Mouse (Mus musculus): ENCODE measurements around the gene Nprl3.
A peak's percentile ranks its signal among the peaks of the same experiment; 100 is the strongest.
"Not testable (repeated sequence)": the region's sequence is repeated elsewhere in the genome, so short reads cannot be mapped to it uniquely, and the experiment has no call there.

The Nprl3 gene

DNA sequence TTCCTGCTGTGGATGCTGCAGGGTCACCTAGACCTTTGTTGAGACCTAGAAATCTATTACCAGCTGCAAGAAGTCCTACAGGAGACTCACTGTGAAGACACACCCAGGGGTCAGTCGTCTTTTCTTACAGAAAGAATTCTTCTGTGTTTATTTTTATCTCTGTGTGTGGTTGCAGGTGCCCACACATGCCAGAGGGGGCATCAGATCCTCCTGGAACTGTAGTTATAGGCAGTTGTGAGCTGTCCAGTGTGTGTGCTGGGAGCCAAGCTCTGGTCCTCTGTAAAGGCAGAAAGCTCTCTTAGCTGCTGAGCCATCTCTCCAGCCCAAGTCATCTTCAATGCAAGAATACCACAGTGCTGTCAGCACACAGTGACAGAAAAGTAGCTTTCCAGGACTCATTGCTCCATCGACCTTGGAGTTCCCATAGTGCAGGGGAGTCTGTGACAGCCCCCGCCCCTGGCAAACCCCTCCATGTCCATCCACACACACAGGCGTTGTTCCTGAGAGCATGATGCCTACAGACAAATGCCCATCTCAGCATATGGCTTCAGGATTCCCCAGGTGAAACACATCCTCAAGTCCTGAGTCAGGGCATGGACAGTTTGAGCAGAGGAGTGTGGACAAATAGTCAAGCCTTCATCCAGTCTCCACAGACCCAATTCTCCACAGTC lies 44.1 kb downstream of the Nprl3 start:
- no peak for DNase-seq

DNA sequence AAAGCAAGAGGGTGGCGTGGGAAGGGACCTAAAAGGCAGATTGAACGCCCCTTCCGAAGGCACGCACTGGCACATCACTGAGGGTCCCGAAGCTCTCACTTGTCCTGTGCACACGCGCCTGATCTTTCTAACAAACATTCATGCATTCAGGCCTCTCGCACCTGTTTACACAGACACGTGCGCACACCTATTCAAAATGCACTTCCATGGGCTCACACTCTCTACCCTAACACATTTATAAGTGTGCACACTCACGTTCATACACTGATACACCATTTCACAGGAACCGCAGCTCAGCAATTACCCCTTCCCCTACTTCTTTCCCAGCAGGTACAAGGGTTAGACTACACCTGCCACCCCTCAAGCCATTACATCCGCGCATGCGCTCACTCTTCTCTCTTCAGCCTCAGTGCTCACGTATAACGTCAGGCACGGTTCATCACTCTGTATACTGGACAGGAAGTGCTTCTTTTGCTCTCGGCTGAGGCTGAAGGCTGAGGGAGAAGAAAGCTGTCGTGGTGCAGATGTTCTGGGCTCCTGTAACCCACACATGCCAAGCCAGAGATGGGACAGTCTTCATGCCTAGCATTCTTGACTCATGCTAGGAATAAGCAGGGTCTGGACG lies 44.8 kb downstream of the Nprl3 start:
- peak; percentile 78 for DNase-seq

DNA sequence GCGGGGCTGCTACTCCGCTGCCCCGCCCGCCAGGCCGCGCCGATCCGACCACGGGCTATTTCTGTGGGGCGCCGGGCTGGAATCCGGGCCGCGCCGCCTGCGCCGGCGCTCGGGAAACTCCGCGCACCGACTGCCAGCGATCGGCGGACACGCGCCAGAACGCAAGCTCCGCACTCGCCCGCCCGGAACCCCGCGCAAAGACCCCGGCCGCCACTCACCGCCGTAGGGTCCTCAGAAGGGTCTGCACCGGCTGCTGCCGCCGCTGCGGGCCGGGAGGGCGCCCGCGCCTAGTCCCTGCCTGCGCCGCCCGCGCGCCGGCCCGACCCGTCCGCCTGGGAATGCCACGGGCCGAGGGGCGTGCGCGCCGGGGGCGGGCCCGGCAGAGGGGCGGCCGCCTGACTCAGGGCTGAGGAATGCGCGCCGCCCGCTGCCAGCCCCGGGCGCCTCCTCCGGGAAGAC lies 45.5 kb downstream of the Nprl3 start, which contains the start of gene Rhbdf1:
TSS of gene Rhbdf1 (minus strand) at position 350 of the 459 bp plus-strand sequence.
- peak; percentile 88 for DNase-seq

DNA sequence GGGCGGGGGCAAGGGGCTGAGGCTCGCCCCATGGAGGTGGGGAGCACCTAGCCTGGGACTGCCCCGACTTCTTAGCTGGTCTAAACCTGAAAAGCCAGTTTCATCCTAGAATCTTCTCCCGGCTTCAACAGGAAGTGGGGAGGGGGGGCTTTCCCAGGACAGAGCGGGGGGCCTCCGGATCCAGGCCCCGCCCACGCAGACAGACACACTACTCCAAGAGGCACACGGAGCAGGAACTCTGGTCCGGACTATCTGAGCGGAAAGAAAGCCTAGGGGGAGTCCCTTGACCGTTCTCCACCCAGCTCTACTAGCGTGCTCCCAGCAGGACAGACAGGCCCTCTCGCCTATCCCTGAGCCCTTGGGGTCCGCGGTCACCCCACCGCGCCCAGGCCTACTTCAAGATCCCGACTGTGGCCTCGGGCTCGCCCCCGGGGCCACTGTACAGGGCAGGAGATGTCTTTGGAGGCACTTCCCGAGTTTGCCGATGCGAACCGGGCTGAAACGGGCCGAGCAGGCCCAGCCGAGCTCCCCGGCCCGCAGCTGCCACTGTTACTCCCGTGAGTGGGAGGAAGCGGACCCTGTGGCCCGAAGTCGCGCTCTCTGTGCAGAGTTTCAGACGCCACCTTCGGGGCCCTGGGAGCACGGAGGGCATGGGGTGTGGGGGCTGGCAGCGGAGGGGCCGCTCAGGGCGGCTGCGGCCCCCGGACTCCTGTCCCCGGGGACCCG lies 46.1 kb downstream of the Nprl3 start:
- peak; percentile 90 for DNase-seq

DNA sequence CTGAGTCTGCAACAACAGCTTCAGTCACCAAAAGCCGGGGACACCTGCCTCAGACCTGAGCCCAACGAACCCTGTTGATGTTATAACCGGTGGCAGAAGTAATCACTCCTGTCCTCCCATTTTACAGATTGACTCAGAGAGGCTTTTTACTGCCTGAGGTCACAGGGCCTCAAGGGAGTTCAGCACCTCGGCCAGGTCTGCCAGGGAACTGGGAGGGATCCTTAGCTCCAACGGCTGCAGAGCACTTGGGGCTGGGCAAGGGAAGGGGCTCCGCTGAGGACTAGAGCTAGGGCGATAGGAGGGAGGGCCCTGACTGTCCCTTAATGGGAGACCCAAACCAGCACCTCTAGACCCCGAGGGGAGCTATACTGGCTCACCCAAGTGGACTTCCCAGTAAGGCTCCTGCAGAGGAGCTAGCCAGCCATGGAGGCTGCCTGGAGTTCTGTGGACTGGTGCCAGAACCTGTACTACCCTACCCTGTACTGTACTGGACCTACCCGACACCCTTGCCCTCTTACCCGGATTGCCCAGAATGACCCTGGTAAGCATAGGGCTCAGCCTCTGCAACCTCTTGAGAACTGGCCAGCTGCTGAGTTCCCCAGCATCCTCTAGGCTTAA lies 46.8 kb downstream of the Nprl3 start:
- DNase-seq = no peak

DNA sequence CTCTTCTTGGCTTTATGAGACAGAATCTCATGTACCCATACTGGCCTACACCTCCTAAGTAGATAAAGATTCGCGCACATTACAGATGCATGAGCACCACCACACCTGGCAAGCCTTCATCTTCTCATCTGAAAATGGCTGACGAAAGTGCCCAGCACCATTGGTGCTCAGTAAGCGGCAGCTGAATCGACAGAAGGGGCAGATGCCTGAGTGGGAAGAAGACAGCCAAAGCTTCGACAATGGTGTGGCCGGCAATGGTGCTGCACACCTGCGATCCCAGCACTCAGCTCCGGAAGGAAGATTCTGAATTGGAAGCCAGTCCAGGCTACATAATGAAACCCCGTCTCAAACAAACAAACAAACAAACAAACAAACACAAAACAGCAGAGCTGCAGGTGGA lies 48.2 kb downstream of the Nprl3 start:
- DNase-seq = no peak

DNA sequence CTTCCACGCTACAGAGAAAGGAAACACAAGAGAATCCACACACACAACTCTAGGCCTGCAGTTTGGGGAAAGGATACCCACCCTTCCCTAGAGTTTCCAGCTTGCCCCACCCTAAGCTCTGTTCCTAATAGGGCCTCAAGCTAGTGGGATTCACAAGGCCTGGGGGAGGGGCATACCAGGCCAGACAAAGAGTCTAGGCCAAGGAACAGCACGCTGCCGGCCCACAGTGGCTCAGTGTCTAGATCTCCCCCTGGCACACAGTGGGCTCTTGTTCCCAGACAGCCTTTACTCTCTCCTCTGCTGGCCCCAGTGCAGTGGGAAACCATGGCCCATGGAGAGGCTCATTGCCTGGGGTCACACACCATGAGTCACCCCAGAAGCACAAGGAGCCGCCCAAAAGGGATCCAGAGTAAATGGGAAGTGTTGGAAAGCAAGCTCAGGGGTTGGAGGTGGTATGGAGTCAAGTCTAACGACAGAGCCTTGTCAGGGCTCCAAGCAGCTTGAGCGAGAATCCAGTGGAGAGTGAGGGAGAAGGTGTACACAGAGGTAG lies 48.9 kb downstream of the Nprl3 start:
- DNase-seq = no peak

DNA sequence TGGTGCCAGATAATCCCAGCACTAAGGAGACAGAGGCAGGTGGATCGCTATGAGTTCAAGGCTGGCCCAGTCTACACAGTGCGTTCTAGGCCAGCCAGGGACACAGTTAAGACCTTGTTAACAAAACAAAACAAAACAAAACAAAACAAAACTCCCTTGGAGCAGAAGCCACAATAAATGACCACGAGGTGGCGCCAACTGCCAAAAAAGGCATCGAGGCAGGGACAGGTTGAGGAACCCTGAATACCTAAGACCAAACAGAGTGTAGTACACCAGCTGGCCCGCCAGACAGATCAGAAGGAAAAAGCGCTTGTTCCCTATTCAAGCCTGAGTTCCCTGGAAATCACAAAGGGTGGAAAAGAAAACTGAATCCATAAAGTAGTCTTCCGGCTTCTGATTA lies 50.7 kb downstream of the Nprl3 start:
- peak; percentile 89 for DNase-seq

DNA sequence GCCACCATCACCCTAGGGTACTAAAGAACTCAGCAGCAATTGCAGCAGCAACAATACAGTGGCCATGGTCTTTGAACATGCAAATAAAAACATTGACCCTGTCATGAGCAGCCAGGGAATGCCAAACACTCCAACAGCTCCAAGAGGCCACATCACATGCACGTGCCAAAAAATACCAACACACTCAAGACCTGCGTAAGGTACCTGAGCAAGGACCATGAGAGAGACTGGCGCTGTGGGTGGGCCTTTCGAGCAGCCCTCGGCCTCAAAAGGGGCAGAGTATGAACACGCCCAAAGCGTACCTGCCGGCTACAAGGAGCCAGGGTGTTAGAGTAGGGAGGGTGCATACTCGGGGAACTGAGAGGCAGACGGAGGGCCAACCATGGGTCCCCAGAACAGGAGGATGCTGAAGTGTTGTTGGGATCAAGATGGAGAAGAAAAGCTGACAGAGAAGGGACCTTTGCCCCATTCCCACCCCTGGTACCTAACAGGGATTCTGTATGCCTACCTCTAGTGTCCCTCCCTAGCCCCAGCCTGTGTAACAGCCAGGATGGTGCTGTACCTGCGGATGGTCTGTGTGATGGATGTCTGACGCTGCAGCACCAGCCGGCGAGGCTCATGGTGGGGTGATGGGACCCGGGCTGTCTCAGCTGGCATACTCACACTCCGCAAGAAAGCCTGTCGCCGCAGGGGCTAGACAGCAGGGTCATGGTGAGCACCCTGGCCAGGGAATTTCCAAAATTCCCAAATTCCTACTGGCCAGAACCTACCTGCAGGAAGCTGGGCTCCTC lies 51.9 kb downstream of the Nprl3 start:
- DNase-seq = no peak

DNA sequence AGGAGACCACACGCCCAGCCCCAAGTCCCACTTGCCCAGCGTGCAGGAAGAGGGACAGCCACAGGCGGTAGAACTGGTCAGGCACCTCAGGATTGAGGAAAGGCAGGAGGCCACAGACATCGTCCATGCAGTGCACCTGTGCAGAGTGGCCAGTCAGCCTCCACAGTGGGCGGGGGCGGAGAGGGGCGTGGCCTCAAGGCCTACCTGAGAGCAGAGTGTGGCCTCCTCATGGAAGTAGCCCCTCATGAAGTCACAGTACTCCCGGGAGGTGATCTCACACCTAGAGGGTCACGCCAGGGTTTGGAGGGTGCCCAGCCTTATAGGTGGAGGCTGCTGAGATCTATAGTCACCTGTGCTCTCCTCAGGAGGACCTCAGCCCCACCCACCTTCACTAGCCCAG lies 56.9 kb downstream of the Nprl3 start:
- no peak for DNase-seq

DNA sequence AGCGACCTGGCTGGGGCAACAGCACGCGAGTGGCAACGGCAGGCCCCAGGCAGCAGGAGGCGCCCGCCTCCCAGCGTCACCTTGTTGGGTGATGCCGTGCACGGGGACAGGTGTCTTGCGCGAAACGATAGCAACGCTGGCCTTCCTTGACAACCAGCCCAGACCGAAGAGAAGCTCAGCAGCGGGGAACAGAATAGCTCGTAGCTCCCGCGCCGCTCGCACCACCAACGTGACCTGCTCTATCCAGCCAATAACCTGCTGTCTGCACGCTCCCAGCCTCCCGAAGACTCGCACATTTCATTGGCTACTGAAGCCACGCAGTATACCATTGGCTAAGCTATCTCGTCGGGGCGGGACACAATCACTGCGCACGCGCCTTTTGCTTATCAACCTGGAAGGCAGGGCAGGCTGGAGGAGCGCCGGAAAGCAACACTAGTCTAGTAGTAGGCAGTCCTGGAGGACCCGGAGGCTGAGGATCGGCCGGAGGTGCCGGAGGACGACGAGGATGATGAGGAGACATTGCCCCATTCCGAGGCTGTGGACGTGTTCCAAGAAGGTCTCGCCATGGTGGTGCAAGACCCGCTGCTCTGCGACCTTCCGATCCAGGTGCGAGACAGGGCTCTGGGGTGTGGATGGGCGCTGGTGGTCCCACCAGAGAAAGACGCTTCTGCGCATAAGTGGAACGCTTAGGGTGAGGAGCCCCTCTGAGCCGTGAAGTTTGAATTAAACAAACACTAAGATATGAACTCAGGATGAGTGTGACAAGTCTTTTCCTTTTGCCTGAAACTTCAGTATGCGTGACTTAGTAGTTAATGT lies 62.2 kb downstream of the Nprl3 start, which contains the start of gene Snrnp25:
TSS of gene Snrnp25 (plus strand) at position 358 of the 816 bp plus-strand sequence.
- peak; percentile 97 for DNase-seq

DNA sequence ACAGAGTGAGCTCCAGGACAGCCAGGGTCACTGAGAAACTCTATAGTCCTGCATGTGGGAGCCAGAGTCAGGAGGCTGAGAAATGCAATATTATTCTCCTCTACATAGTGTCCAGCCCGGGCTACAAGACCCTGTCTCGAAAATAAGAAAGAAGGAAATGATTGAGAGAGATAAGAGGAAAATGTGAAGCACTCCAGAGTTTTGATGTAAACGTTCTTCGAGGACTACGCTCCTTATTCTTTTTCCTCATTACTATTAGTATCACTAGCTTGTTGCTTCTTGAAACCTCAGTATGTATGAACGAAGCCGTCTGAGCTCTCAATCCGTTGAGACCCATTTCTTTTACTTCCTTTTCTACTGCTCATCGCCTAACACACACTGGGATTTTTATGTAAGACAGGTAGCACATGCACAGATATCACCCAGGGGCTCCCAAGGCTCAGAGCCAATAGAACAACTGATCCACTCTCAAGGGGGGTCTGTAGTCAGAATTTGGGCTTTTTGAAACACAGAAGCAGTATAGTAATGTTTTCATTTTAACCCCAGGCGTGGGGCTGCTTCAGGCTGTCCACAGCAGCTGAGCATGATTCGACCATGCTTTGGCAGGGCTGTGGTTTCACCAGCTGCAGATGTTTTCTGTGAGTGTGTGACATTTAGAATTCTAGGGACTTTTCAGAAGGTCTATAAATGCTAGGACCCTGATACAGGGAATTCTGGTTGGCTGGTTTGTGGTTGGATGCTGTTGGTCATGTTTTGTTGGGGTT lies 65.4 kb downstream of the Nprl3 start:
- no peak for DNase-seq

DNA sequence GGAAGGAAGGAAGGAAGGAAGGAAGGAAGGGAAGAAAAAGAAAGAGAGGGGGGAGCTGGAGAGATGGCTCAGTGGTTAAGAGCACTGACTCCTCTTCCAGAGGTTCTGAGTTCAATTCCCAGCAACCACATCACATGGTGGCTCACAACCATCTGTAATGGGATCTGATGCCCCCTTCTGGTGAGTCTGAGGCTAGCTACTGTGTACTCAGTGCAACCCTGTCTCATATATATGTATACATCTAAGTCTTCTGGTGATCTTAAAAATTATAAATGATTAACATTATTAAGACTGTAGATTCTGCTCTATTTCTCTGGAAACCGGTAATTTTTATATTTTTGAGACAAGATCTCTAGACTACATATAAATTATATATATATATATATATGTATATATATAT lies 66.5 kb downstream of the Nprl3 start:
- not testable (repeated sequence) for DNase-seq

DNA sequence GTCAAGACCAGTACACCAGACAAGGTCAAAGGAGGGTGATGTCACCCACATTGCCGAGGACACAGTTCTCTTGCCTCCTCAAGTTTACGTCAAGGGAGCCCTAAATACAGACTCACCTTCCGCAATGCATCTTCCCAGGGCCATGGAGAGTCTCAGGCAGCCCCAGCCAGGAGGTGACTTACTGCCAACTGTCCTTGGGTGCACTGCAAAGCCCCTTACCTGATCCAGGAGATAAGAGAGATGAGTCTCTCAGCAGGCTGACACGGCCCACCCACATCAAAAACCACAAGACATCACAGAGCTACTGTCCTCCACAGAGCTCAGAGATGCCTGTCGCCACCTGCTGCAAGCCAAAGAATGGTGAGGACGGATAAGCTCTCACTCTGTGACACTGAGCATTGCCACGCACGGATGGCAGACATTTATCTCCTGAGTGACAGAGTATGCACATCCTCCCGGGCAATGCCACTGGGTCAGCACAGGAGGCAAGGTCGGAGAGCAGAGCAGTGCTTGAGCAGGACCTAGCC lies 67.4 kb downstream of the Nprl3 start, which contains the start of gene Il9r:
TSS of gene Il9r (minus strand) at position 205 of the 527 bp plus-strand sequence.
- DNase-seq = no peak

DNA sequence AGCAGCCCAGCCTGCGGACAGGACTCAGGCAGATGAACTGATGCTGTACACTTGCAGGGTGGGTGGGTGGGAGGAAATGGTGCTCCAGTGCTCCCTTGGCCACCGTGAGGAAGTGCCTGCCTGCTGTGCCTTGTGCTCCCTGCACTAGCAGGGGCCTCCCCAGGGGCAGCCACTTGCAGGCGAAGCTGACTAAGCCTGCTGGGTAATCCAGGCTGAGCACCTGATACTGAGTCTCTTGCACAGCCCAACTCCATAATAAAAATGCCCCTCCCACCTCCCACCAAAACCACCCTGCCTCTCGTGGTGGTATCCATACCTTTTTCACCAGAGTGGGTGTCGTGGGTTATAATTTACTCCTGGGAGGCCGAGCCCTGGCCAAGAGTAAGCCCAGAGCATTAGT lies 68.3 kb downstream of the Nprl3 start:
- no peak for DNase-seq

DNA sequence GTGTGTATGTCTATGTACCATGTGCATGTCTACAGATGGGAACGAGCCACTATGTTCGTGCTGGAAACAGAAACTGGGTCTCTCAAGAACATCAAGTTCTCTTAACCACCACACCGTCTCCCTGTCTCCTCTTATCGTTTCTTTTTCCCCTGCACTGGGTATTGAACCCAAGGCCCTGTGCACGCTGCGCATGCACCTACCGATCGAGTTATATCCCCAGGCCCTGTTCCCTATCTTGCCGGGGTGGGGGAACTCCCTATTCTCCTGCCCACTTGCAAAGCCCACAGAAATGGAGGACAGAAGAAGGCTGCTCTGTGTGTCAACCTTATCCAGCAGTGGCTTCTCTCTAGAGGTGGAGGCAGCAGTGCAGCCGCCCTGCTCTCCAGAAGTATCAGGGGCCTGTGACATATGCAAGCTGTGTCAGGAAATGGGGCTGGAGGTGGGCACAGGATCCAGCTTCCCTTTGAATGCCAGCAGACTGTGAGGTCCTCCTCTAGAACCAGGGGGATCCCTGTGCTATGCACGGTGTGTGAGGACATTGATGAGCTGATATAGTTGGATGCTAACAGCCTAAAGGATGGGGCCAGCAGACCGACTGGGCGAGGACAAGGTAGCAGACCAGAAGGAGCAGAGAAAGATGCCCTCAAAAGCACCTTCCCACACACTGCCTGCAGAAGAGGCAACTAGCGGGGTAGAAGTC lies 69.1 kb downstream of the Nprl3 start:
- no peak for DNase-seq

DNA sequence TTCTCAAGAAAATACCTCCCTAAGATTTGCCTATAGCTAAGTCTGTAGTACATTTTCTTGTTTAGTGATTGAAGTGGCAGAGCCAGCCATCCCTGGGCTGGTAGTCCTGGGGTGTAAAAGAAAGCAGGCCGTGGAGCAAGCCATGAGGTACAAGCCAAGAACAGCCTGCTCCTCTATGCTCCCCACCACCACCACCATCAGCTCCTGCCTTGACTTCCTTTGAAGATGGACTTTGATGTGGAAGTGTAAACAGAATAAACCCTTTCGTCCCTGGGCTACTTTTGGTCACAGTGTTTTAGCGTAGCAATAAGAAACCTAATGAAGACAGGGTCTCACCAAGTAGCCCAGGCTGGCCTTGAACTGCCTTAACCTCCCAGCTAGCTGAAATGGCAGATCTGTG lies 69.7 kb downstream of the Nprl3 start:
- no peak for DNase-seq

DNA sequence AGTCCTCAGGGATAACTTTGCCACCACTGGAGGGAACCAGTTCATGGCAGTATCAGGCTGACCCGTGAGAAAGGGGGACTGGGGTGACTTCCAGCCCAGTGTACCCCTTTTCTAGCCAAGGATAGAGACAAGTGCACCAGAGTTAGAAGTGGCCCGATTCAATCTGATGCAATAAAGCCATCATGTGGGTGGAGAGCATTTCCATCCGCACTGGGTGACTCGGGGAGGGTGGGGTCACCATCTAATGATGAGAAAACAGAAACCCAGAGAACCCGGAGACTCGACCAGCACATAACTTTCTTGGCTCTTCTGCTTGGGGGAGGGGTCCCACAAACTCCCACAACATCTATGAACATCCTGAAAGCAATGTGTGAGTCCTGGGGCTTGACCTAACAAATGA lies 70.8 kb downstream of the Nprl3 start:
- peak; percentile 4 for DNase-seq

DNA sequence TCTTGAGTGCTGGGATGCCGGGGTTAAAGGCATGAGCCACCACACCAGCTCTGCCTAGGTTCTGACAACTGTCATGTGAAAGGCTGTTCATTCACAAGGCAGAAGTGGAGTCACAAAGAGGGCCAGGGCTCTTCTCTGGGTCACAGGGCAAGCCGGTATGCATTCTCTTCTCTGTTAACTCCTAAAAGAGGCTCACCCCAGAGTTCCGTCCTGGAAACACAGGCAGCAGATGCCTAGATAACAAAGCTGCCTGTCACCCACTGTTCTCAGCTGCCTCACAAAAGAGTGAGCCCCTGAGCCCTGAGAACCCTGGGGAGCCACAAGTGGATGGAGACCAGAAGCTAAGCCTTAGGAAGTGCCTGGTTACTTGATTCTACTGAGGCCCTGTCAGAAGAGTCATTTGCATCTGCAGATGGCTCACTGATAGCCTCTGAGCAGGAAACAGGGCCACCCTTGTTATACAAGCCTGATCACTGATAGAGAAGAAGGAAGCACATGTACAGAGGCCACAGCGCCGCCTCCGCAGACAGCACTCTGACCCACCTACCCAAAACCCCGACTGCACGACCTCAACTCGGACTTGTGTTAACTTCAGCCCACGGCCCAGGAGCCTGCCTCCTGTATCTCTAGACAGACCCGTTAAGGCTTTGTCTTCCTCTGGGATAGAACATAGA lies 71.5 kb downstream of the Nprl3 start:
- DNase-seq = peak; percentile 4

Data from kidney, postnatal 10 days (tissue).